Mouse (Mus musculus) right cerebral cortex, postnatal 36 days (tissue): ENCODE results near the gene Cux1.

Experiments used
- DNase-seq, 2 experiments: peaks; one replicate each; pipeline ENCODE4 v3.0.0; 2022; ENCODE audit warnings: low spot score in 2 of 2, mixed read lengths in 1 of 2

The Cux1 gene

GRCm38 (mm10) chr5:136306254-136306653 lies 261.0 kb downstream of the Cux1 start:
- peak in 1 of 2 experiments; percentile 42 for DNase-seq

GRCm38 (mm10) chr5:136303409-136303983 lies 263.8 kb downstream of the Cux1 start:
- DNase-seq = no peak

GRCm38 (mm10) chr5:136300880-136301279 lies 266.4 kb downstream of the Cux1 start:
- DNase-seq = no peak

GRCm38 (mm10) chr5:136297691-136298090 lies 269.6 kb downstream of the Cux1 start:
- peak in 1 of 2 experiments; percentile 30 for DNase-seq

GRCm38 (mm10) chr5:136296911-136297310 lies 270.4 kb downstream of the Cux1 start:
- DNase-seq = no peak

- DNase-seq = no peak
Observed at GRCm38 (mm10) chr5:136292971-136293418, 274.3 kb downstream of the Cux1 start.

GRCm38 (mm10) chr5:136292361-136292760 lies 274.9 kb downstream of the Cux1 start:
- DNase-seq = no peak

- DNase-seq = no peak
Observed at GRCm38 (mm10) chr5:136291562-136291961, 275.7 kb downstream of the Cux1 start.

GRCm38 (mm10) chr5:136289776-136290175 lies 277.5 kb downstream of the Cux1 start:
- DNase-seq = no peak

GRCm38 (mm10) chr5:136288351-136289081 lies 278.8 kb downstream of the Cux1 start:
- DNase-seq = no peak

GRCm38 (mm10) chr5:136286566-136286965 lies 280.7 kb downstream of the Cux1 start:
- no peak for DNase-seq

- DNase-seq = no peak
Observed at GRCm38 (mm10) chr5:136285106-136285505, 282.2 kb downstream of the Cux1 start.

- no peak for DNase-seq
Observed at GRCm38 (mm10) chr5:136281351-136281750, 285.9 kb downstream of the Cux1 start.

- DNase-seq = no peak
Observed at GRCm38 (mm10) chr5:136274739-136275138, 292.6 kb downstream of the Cux1 start.

GRCm38 (mm10) chr5:136269937-136270336 lies 297.4 kb downstream of the Cux1 start:
- DNase-seq = no peak

- no peak for DNase-seq
Observed at GRCm38 (mm10) chr5:136266077-136266476, 301.2 kb downstream of the Cux1 start.

GRCm38 (mm10) chr5:136263342-136263741 lies 303.9 kb downstream of the Cux1 start:
- DNase-seq = peak in 1 of 2 experiments; percentile 33

GRCm38 (mm10) chr5:136258919-136259318 lies 308.4 kb downstream of the Cux1 start:
- peak in 1 of 2 experiments; percentile 23 for DNase-seq

- peak; percentile 49 to 64 for DNase-seq
Observed at GRCm38 (mm10) chr5:136252899-136253298, 314.4 kb downstream of the Cux1 start.

GRCm38 (mm10) chr5:136251004-136251403 lies 316.3 kb downstream of the Cux1 start:
- no peak for DNase-seq

- no peak for DNase-seq
Observed at GRCm38 (mm10) chr5:136248441-136248840, 318.8 kb downstream of the Cux1 start.

- DNase-seq = no peak
Observed at GRCm38 (mm10) chr5:136246452-136246838, 320.8 kb downstream of the Cux1 start, which contains the start of gene Sh2b2. Gene Sh2b2, minus strand, starts transcription at chr5:136246556.
